Mouse (Mus musculus): Measurements from ENCODE around the gene Dock9. TPM values are rescaled to one million over a fixed set of nuclear protein-coding genes. Genes with fewer than 3 reads are reported as not detected.

Gene Dock9
- total RNA-seq (2021): 100 to 1,000 TPM; 256 to 267 TPM
- long read RNA-seq, experiment 1, partial matches to known transcripts: 2 of 18 reads
- long read RNA-seq, experiment 1, other reads (novel, unspliced or antisense): 16 of 18 reads
- long read RNA-seq, experiment 2, partial matches to known transcripts: 3 of 22 reads
- long read RNA-seq, experiment 2, other reads (novel, unspliced or antisense): 19 of 22 reads

- DNase-seq (ENCODE audit: low spot score in 2 of 2): peak; percentile 77 to 83
Observed at GRCm38 (mm10) chr14:121797457-121798410, at the start of gene Dock9. TSS of gene Dock9 (minus strand) at chr14:121797837.

GRCm38 (mm10) chr14:121844486-121844885 lies 46.8 kb upstream of the Dock9 start:
- no peak for DNase-seq (ENCODE audit: low spot score in 2 of 2)

GRCm38 (mm10) chr14:121840217-121840616 lies 42.6 kb upstream of the Dock9 start:
- DNase-seq (ENCODE audit: low spot score in 2 of 2): no peak

- DNase-seq (ENCODE audit: low spot score in 2 of 2): no peak
Observed at GRCm38 (mm10) chr14:121838161-121838560, 40.5 kb upstream of the Dock9 start.

- DNase-seq (ENCODE audit: low spot score in 2 of 2): no peak
Observed at GRCm38 (mm10) chr14:121833001-121833520, 35.4 kb upstream of the Dock9 start.

GRCm38 (mm10) chr14:121829816-121830442 lies 32.3 kb upstream of the Dock9 start:
- no peak for DNase-seq (ENCODE audit: low spot score in 2 of 2)

GRCm38 (mm10) chr14:121827091-121827490 lies 29.5 kb upstream of the Dock9 start:
- no peak for DNase-seq (ENCODE audit: low spot score in 2 of 2)

- DNase-seq (ENCODE audit: low spot score in 2 of 2): peak in 1 of 2 experiments; percentile 8
Observed at GRCm38 (mm10) chr14:121825521-121826445, 28.1 kb upstream of the Dock9 start.

GRCm38 (mm10) chr14:121824322-121825103 lies 26.9 kb upstream of the Dock9 start:
- DNase-seq (ENCODE audit: low spot score in 2 of 2): no peak

GRCm38 (mm10) chr14:121822997-121823396 lies 25.4 kb upstream of the Dock9 start:
- no peak for DNase-seq (ENCODE audit: low spot score in 2 of 2)

- DNase-seq (ENCODE audit: low spot score in 2 of 2): no peak
Observed at GRCm38 (mm10) chr14:121822506-121822905, 24.9 kb upstream of the Dock9 start.

- no peak for DNase-seq (ENCODE audit: low spot score in 2 of 2)
Observed at GRCm38 (mm10) chr14:121806791-121807190, 9.2 kb upstream of the Dock9 start.

GRCm38 (mm10) chr14:121806316-121806715 lies 8.7 kb upstream of the Dock9 start:
- DNase-seq (ENCODE audit: low spot score in 2 of 2): no peak

- no peak for DNase-seq (ENCODE audit: low spot score in 2 of 2)
Observed at GRCm38 (mm10) chr14:121804461-121804860, 6.8 kb upstream of the Dock9 start.

- no peak for DNase-seq (ENCODE audit: low spot score in 2 of 2)
Observed at GRCm38 (mm10) chr14:121800962-121801361, 3.3 kb upstream of the Dock9 start.

GRCm38 (mm10) chr14:121799112-121799511 lies 1.5 kb upstream of the Dock9 start:
- DNase-seq (ENCODE audit: low spot score in 2 of 2): no peak

GRCm38 (mm10) chr14:121798411-121798799 lies 768 bp upstream of the Dock9 start:
- DNase-seq (ENCODE audit: low spot score in 2 of 2): peak; percentile 84 to 92

- no peak for DNase-seq (ENCODE audit: low spot score in 2 of 2)
Observed at GRCm38 (mm10) chr14:121796571-121797456, 823 bp downstream of the Dock9 start.

GRCm38 (mm10) chr14:121795536-121795935 lies 2.1 kb downstream of the Dock9 start:
- DNase-seq (ENCODE audit: low spot score in 2 of 2): no peak

Data from layer of hippocampus, postnatal 14 days (tissue).